Mouse (Mus musculus) mature B cell (primary cell): ENCODE data around the gene 1110032A03Rik.

Experiments
- in situ Hi-C: fragments of 300-500 bp; cut with MboI; formaldehyde crosslinking; loops from 2 replicates; pipeline ENCODE4 v1.14.3; 2019

1110032A03Rik gene

DNA sequence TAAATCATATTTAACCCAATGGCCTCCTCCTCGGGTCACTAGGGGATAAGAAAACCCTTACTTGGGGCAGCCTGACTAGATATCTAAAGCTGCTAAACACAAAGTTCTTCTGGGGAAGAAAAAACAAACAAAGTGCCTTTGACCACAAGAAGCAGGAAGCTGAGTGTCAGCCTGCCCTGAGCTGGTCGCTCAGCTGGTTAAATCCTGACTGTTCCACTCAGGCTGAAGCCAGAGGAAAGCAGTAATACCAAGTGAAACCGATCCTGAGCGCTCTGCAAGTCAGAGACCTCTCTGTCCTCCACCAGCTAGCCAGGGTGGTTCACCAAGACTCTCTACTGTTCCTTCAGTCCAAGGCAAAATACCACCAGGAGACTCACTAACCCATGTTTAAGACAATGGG, 45.7 kb downstream of the 1110032A03Rik start:
- in situ Hi-C loops = no loop called here

DNA sequence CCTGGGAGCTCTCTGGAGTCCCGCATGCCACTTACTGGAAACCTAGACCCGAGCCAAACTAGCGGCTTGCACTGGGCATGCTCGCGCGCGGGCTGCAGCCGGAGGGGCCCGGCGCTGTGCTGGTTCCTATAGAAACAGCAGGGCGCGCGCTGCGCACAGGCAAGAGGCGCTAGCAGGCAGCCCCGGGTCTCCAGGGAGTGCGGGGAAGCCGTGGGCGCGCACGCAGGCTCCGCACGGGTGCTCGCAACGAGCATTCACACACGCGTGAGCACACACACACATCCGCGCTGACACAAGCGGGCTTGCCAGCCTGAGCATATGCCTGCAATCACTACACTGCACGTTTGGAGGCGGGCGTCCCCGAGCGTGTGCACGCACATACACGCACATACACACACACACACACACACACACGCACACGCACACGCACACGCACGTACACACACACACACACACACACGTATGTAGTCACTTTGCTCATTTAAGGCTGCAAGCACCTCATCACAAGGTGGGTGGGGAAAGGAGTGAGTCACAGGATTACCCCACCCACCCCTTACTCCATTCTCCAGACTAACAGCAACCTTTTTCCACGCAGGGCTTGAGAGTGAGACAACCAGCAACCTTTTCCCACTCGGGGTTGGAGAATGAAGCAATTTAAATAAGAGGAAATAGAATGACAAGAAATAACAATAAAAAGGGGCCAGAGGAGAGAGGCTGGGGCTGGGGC, 47.2 kb downstream of the 1110032A03Rik start:
- in situ Hi-C loops = no loop called here

DNA sequence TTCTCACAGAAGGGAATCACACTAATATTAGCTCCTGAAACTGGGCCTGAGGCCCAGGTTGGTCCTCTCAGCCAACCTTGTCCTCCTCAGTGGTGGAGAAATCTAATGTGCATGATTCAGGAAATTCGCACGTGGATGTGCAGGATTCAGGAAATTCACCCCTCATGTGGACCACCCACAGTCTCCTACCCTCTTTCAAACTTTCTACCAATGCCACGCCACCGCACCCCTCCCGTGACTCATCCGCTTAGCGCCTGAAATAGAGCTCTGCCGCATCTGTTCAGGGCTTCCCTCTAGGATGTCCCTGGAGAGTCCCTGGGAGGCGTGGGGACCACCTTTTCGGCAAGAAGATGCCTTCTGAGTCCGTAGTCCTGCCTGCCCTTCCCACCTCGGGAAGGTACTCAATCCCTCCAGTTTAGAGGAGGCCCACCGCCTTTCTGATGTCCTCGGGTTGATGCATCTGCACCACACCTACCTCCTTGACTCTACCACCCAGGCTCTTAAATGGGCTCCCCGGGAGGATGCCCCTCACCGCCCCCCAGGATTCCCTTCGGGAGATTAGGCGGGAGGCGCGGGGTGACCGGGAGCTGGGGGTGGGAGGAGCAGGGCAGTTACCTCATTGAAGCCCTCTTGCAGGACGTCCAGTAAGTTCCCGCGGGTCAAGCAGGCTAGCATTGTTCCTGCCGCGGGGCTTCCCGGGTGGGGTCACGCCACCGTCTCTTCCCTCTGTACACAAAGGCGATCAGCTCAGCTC, 48.0 kb downstream of the 1110032A03Rik start:
- in situ Hi-C loops = no loop called here

DNA sequence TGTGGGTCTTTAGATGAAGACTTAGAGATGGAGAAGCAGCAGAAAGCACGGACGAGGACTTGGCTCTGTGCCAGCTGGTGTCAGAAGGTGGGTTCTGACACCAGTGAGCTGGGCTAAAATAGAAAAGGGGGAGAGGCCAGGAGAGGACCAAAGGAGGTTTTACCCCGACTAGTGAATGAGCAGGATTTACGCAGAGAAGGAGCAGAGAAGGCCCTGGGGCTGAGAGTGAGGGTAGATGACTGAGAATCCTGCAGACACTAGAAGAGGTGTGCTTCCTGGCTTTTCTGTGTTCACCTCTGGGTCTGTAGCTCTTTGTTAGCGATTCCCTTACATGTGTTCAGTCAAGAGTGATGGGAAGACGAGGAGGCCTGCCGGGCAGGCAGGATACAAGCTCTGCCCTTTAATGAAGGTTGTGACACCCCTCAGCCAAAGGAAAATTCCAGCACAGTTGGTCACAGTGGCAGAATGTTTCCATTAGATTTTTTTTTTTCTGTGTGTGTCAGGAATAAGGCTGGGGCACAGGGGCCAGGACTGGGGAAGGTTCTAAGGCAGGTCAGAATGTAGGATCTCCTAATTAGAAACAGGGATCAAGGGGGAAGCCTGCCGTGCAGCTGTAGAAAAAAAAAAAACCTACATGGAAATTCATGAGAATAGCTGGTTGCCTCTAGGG, 49.3 kb downstream of the 1110032A03Rik start:
- in situ Hi-C loops = no loop called here

DNA sequence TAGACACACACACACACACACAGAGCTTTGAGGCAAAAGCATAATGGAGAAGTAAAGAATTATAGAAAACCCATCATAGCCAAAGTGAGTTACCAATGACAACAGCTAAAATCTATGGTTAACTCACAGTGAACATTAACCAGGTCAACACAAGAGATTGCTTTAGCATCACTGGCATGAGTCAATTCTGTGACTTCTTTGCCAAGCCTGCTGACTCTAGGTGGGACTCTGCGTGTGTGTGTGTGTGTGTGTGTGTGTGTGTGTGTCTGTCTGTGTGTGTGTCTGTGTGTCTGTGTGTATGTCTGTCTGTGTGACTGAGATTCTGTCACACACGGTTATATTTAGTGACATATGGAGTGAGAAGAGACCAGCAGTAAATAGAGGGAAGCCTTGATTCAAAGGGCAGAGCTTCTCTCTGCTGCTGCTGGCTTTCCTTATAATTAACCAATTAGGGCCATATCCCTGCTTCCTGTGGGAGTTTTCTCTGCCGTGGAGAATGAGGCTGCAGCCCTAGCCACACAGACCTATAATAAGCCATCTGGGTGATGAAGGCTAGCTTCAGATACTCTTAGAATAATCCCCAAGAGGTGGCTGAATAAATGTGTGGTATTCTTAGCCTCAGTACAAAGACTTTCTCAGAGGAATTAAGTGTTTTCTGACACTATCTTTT, 50.5 kb downstream of the 1110032A03Rik start:
- in situ Hi-C loops = no loop called here

DNA sequence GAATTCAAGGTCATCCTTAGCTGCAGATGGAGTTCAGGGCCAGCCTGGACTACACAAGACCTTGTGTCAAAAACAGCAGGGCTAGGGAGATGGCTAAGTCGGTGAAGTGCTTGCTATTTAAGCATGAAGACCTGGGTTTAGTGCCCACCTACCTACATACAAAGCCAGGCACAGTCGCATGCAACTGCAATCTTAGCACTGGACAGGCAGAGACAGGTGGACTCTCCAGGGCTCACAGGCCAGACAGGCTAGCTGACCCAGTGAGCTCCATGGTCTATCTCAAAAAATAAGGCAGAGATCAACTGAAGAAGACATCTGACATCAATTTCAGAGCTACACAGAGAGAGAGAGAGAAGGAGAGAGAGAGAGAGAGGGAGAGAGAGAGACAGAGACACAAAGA, 51.2 kb downstream of the 1110032A03Rik start:
- in situ Hi-C loops = no loop called here

DNA sequence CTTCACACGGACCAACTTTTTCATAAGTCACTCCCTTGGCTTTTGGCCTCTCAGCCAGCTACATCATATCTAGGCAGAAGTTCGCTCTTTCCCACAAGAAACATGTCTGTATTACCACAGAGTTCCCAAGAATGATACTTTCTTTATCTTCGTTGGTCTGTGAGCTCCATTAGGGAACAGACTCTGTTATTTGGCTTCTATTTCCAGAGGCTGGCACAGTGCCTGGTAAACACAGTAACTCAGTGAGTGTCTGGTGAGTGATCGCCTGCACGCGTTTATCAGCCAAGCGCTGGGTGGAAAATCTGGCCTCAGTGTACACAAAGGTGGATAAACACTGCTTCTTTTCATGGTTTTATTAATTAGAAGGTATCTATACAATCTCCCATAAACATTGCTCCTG, 51.9 kb downstream of the 1110032A03Rik start:
- in situ Hi-C loops = no loop called here

DNA sequence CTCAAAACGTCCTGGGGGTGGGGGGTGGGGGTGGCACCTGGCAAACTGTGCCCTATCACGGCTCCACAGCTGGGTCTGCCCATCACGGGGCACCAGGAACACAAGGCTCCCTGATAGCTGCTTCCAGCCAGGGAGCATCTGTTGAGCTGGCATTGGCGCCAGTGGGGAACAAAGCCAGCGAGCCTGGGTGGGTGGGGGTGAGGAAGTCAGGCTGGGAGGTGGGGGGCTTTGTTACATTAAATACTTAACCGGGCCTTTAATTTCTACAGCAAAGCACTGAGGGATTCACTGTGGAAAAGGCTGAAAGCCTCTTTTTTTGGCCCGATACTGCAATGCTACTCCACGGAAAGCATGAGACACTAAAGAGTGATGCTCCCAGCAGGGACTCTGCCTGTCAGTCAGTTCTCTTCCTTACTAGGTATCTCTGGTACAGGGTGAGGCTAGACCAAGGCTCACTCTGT, 52.8 kb downstream of the 1110032A03Rik start:
- in situ Hi-C loops = no loop called here

DNA sequence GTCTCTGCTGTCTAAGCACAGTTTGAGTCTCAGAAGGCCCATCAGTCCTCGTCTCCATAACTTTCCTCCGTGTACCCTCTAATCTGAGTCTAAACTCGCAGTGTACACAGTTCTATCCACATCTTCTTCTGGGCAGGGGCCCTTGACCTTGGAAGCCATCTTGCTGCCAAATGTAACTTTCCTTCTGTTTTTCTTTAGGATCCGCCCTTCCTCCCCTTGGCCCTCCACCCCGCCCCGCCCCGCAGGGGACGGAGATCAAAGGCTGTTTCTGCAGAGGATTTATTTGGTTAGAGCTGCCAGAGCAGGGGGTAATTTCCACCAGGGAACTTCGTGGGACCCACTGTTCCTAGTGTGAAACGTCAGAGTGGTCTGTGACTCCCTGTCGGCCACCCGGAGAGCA, 54.3 kb downstream of the 1110032A03Rik start:
- in situ Hi-C loops = no loop called here

DNA sequence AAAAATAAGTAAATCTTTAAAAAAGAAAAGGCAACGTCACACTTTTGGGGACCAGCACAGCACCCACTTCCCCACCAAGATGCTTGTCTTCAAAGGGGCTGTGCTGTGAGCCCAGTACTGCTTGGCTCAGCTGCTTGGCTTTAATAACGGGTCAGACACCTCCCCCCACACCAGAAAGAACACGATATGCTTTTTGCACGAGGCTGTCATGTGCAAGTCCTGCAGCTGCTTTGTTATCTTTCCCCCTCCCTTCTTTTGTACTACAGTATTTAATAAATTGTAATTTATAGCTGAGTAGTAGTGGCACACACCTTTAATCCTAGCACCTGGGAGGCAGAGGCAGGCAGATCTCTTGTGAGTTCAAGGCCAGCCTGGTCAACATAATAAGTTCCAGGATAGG, 56.4 kb downstream of the 1110032A03Rik start:
- in situ Hi-C loops = no loop called here

DNA sequence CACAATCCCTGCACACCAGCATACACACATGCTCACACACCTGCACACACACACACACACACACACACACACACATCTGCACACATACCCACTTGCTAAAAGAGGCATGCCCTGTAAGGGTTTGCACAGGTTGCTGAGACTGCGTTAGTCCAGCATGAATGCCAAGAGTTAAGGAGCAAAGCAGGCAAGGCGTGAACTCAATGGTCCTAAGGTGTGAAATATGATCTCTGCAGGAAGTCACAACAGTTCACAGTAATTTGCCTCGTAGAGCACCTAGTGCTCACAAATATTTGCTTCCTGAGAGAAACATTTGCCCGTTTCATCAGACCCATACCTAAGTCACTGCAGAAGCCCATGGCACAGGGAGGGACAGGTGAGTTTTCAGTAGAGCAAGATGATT, 61.1 kb downstream of the 1110032A03Rik start:
- in situ Hi-C loops = no loop called here
